Mouse (Mus musculus): ENCODE results near the gene Dennd1c. TPM values are rescaled to one million over a fixed set of nuclear protein-coding genes. Genes with fewer than 3 reads are reported as not detected.

The Dennd1c gene
- total RNA-seq, 2 experiments from 2014 or later: 0.21 to 0.46 TPM

DNA sequence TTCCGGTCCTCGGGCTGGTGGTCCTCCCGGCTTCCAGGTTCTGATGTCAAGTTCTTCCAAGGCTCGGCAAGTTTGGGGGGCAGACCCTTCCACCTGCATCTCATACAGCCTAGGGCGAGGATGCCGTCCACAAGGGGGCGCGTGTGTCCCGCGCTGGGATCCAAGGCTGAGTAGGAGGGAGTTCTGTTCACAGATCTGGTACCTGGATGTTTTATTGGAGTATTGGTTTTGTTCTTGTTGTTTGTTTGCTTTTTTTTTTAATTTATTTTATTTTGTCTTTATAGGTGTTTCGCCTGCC, 18.3 kb upstream of the Dennd1c start:
- peak; percentile 73 for DNase-seq (ENCODE audit: low spot score)

DNA sequence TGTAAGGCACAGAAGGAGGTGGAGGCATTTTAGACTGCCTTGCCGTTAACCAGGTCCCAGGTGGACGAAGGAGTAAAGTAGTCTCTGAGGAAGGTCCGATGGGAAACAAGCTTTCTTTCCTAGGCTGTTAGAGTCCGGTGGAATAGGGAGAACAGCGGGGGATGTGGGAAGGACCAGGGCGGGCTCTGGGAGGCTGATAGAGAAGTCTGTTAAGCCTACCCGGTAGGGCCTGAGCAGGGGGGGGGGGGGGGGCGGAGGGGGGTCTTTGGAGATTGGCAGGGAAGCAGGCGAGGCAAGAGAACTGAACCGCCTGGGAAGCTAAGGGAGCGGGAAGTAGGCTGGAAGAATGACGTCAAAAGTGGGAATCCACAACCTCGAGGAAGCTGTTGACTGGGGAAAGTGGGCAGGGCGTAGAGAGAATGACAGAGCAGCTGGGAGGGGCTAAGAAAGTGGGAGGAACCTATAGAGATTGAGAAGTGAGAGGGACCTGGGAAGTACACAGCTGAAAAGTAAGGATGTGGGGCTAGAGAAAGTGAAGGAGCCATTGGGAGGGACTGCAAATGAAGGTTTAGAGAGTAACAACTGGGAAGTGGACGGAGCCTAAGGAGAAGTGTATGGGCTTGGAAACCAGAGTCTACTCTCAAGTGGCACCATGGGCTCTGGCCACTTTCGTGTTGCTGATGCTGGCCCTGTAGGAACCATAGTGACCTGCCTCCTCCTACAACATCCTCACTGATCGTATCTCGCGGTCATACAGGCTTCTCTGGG, 17.7 kb upstream of the Dennd1c start:
- peak; percentile 67 for DNase-seq (ENCODE audit: low spot score)

DNA sequence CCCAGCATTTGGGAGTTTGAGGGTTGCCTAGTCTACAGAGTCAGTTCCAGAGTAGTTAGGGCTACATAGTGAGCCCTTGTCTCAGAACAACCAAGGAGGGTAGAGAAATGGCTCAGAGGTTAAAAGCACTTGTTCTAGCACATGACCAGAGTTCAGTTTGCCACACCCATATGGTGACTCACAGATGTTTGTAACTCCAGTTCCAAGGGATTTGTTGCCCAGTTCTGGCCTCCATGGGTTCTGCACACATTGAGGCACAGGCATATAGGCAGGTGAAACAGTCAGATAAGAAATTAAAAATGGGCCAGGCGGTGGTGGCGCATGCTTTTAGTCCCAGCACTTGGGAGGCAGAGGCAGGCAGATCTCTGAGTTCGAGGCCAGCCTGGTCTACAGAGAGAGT, 15.9 kb upstream of the Dennd1c start:
- no peak for DNase-seq (ENCODE audit: low spot score)

DNA sequence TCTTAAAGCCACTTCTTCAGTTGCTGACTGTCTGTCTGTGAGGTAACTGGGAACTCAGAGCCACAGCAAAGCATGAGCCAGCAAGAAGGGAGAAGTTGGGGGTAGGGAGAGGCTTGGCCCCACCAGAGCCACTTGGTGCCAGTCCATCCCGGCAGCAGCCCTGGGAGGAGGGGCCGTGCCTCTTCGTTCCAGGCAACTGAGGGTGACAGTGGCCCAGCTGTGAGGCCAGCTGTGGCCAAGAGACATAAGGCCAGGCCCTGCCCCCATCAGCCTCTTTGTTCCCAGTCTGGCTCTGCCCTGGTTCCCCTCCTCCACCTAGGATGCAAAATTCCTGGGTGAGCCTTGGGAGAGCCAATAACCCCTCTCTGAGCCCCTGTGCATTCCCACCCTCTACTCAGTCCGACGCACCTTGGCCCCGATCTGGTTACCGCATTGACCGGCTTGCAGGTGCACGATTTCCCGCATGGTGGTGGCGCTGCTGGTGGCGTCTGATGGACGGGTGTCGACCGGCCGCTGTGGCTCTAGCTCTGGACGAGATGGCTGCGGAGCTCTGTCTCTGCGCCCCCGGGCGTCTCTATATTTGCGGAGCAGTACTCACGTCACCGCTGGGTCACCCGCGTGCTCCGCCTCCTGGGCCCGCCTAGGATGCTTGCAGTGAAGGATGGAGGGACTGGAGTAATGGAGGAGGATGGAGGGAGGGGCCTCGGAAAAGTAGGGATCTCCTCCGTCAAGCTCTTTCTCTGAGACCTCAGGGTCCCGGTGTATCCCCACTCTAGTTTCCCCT, 8.9 kb upstream of the Dennd1c start, which contains the start of gene Tubb4a:
TSS of gene Tubb4a (minus strand) at position 734 of the 784 bp plus-strand sequence.
- DNase-seq (ENCODE audit: low spot score): peak; percentile 28

DNA sequence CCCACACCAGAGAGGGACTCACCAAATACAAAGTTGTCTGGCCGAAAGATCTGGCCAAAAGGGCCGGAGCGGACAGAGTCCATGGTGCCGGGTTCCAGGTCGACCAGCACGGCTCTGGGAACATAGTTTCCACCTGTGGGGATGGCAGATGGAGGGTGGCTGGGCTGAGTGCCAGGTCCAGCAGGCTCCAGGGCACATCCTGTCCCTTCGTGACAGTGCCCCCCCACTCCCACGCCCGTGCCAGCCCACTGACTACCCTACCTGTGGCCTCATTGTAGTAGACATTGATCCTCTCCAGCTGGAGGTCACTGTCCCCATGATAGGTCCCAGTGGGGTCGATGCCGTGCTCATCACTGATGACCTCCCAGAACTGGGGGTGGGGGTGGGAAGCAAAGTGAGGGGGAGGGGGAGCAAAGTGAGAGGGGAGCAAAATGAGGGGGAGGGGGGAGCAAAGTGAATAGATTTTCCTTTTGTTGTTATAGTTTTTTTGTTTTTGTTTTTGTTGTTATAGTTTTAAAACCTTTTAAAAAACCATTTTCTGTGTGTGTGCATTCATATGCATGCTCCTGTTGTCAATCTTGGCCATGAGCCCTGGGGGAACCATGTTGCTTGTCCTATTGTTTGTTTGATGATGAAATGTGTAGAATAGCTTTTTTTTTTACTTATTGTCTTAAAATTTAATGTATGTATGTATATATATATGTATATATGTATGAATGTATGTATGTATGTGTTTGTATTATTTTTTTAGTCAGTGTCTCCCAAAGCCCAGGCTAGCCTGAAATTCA, 7.8 kb upstream of the Dennd1c start:
- no peak for DNase-seq (ENCODE audit: low spot score)

DNA sequence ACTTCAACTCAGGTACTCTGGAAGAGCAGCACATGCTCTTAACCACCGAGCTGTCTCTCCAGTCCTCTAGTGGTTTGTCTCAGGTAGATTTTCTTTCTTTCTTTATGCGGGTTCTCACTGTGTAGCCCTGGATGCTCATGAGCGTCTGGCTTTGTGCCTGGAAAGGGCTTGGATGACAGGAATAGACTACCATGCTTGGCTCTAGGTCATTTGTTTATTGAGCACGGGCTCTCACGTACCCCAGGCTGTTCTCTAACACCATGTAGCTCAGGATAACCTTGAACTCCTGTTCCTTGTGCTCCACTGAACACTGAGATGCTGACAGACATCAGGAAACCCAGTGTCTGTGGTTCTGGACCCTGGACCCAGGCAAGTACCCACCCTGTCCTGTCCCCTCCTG, 4.2 kb upstream of the Dennd1c start:
- DNase-seq (ENCODE audit: low spot score): no peak

DNA sequence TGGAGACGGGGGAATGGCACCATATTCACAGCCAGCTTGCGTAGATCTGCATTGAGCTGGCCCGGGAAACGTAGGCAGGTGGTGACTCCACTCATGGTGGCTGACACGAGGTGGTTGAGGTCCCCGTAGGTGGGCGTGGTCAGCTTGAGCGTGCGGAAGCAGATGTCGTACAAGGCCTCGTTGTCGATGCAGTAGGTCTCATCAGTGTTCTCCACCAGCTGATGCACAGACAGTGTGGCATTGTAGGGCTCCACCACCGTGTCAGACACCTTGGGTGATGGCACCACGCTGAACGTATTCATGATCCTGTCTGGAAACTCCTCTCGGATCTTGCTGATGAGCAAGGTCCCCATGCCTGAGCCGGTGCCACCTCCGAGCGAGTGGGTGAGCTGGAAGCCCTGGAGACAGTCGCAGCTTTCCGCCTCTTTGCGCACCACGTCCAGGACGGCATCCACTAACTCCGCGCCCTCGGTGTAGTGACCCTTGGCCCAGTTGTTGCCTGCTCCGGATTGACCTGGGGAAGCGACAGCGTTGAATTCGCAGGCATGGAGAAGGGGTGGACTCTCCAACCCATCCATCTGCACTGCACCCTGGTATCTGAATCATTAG, 3.0 kb upstream of the Dennd1c start:
- DNase-seq (ENCODE audit: low spot score): no peak

DNA sequence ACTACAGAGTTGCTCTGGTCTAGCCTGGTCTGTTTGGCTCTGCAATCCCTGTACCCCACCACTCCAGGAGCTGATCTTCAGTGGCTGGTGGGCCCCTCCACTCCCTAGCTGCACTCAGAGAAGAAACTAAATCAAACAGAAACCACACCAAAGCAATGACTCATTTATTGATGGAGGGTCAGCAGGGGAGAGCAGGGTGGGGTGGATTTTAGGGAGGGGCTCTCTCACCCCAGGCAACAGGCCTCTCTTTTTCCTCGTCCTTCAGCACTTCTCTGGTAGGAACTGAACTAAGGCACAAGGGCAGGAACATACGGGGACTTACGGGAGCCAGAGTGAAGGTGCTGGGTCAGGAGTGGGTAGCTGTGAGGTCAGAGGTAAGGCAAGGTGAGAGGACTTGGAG, 1.6 kb upstream of the Dennd1c start:
- no peak for DNase-seq (ENCODE audit: low spot score)

DNA sequence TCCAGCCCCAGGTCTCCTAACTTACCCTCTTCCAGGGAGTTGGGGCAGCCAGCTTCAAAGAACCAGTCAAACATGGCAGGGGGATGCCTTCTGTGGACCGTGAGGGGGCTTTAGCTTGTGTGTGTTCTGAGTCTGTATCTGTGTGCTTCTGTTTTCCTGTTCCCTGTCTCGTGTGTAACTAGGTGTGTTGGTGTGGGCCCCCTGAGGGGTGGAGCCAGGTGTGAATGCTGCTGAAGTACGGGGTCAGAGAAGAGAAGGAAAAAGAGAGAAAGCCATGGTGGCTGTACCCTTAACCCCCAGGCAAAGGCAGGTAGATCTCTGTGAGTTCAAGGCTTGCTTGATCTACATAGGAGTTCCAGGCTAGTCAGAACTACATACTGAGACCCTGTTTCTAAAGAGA, 1.4 kb downstream of the Dennd1c start:
- no peak for DNase-seq (ENCODE audit: low spot score)

DNA sequence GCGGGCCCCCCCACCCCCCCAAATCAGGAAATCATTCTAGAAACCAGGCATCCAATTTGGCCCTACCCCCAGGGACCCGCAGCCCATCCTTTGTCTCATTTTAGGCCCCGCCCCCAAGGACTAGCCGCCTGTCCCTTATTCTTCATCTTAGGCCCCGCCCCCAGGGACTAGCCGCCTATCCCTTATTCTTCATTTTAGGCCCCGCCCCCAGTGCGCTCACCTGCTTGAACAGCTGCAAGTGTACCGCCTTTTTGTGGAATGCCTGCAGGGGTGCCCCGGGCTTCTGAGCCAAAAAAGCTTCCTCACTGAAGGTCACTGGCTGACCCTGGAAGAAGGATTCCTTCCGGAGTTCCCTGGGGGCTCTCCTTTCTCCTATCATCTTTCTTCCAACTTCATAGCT, 7.6 kb downstream of the Dennd1c start:
- DNase-seq (ENCODE audit: low spot score): no peak

DNA sequence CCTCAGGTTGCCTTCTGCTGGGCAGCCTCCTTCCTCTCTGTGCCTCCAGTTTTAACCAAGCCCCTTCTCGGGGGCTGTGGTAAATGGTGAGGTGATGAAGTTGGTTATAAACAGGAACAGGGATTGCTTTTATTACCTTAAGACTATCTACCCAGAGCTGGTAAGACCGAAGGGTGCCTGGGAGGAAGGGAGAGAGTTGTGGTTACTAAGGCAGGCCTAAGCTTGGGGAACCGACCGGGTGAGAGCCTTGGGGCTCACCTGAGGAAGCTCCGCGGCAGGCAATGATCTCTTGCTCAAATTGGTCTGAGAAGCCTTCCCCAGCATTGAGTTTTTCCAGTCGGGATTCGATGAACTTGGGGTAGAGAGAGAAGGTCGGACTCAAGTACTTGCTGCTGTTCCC, 8.0 kb downstream of the Dennd1c start:
- no peak for DNase-seq (ENCODE audit: low spot score)

DNA sequence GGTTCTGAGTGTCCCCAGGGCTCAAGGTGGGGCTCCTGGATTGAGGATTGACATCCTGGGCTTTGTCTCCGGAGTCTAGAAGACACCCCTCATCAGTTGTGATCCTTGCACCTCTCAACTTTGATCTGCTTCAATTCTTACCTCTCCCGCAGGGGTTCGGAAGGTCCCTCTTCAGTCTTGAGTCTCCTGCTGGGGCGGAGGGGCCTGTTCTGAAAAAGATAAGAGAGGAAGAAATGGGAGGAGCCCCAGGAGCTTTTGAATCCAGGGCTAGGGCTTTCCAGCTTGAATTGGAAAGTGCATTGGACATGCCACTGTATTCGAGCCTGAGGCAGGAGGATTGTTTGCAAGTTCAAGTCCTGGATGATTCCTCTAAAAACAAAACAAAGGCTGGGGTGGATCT, 11.4 kb downstream of the Dennd1c start:
- DNase-seq (ENCODE audit: low spot score): no peak

DNA sequence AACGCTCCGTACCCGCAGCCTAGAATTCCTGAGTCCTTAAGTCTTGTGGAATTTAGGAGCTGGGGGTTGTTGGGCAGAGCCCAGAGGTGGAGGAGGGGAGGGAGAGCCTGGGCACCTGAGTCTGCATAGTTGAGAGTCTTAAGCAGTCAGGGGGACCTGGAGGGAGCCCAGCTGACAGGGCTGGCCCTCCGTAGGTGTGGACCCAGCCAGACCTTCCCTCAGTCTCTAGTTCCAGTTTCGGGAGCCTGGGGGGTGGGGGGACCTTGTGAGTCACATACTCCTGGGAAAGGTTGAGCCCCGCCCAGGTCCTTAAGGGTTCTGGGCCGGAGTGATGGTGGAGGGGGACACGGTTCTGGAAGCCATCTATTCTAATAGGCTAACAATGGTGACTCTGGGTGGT, 15.3 kb downstream of the Dennd1c start:
- DNase-seq (ENCODE audit: low spot score): no peak

DNA sequence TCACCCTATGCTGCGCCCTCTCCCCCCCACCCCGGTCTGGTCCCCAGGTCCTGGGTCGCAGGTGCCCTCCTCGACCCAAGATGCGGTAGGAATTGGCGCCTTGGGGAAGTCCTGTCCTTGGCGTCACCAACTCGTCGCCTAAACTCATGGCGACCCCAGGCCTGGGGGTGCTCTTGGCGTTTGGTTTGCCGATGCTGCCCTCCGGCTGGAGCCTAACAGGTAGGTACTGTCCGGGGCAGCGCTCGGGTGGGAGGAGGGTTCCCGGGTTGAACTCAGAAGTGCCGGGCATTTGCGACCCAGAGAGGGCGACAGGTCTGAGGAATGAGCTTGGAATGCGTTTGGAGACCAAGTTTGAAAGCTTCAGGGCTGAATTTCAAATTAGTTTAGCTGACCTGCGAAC, 15.8 kb downstream of the Dennd1c start:
- DNase-seq (ENCODE audit: low spot score): no peak

DNA sequence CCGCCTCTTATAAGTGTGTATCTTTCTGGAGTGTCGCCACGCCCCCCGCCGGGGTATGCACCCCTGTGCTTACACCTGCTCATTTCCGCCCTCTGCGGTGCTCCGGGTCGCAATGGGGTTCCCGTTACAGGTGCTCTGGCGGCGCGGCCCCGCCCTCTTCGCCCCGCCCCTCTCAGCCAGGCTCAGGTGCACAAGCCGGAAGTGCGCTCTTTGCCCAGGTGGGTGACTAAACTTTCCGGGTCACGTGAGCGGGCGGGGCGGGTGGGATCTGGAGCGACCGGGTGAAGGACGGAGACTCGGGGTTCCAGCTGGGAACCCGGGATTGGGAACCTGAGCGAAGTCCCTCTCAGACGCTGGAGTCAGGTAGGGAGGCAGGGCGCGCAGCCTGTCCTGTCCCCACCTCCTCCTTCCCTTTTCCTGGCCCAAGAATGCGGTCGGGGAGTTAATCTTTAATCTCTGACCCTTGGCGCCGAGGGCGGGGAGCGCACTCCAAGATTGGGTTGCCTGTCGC, 16.2 kb downstream of the Dennd1c start:
- no peak for DNase-seq (ENCODE audit: low spot score)

DNA sequence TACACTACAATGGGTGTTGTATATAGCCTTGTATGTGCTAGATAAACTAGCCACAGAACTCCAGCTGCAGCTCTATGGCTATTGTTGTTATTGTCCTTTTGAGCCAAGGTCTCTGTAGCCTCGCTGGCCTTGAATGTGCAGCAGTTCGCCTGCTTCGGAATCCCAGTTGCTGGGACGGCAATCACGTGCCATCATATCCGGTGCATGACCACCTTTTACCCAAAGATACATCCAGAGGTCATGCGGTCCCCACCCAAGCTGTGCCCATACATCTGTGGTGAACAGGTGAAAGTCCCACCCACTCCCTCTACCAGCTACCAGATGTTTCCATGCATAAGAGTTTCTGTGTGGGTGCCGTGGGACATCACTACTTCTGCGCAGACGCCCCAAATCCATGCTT, 17.2 kb downstream of the Dennd1c start:
- DNase-seq (ENCODE audit: low spot score): no peak

DNA sequence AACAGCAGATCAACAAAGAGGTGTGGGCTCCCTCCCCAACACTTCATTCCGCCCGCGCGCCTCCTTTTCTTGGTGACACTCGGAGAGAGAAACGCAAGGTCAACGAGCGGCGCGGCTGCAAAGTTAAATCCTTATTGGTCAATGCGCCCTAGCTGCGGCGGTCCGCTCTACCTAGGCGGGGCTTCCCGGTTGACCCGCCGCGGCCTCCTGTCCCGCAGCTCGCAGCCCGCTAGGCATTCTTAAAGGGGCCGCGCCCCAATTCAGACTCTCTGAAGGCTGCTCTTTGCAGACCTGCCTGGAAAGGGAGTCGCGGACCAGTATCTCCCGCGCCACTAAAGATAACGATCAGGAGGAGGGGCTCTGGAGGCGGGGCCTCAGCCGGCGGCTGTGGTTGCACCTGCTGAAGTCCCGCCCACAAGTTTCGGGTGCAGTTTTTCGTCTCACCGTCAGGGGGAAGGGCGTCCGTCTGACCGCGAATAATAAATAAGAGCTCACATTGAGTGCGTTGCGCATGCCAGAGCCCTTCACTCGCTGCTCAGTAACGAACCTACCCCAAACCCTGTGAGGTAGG, 18.0 kb downstream of the Dennd1c start:
- DNase-seq (ENCODE audit: low spot score): peak; percentile 97

DNA sequence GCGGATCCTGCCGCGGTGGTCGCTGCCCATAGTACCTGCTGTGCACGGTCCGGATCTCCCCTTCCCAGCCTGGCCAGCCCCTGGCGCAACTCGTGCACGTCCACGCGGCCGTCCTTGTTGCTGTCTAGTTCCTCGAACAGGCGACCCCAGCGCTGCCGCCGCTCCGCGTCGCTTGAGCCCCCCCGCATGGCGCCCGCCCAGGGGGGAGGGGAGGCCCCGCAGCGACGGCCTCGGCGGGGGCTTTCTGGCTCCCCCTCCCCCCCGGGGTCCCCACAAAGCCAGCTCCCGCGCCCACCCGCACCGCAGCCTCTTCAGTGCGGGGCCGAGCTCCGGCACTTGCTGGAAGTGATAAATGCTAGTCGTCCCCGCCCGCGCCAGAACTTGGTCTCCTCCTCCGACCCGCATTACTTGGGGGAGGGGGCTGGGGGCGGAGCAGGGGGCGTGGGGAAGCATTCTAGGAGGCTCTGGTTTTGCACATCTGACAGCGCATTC, 18.8 kb downstream of the Dennd1c start, which contains the start of gene Slc25a23:
TSS of gene Slc25a23 (minus strand) at position 378 of the 492 bp plus-strand sequence.
- peak; percentile 52 for DNase-seq (ENCODE audit: low spot score)

DNA sequence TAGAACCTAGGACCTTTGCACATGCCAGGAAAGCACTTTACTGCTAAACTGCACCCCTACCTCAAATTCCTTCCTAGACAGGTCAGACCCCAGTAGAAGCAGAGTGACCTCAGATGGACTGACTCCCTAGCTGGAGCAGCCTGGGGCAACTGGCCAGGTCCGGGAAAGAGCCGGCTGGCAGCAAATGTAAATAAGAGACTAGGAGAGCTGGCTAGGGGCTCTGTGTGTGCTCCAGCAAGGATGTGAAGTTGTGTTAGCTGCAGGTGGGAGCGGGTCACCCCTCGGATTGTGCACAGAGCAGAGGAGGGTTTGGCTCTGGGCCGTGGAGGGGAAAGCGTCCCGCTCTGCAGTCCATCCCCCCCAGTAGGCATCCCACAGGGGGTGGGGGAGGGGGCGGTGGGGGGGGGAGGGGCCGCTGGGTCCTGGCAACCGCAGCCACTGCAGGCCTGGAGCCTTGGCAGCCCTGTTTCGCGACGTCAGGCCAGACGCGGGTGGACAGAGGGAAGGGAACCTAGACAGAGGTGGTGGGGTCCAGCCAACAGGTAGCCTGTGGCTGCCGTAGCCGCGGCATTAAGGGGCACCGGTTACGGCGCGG, 19.3 kb downstream of the Dennd1c start, which contains the start of gene Crb3:
TSS of gene Crb3 (plus strand) at position 215 of the 595 bp plus-strand sequence.
- peak; percentile 41 for DNase-seq (ENCODE audit: low spot score)

DNA sequence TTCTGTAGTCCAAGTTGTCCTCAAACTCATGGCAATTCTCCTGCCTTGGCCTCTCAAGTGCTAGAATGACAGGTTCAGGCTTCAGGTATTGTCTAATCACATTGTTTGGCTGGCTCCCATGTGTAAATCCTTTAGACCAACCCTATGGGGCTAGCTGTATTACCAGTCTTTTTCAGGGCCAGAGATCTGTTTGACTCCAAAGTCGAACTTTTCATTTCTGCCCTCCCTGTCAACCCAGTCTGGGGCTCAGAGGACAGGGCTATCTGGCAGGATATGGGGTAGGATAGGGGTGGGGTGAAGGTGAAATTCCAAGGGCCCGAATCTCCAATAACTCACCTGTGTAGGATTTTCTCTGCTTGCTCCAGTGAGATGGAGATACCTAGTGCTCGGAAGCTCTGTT, 22.1 kb downstream of the Dennd1c start:
- DNase-seq (ENCODE audit: low spot score): no peak

Data from gastrocnemius, adult 18-20 months (tissue).